Mouse (Mus musculus) kidney, embryonic 14.5 days (tissue): Measurements from ENCODE around the gene Tstd1. TPM values are rescaled to one million over a fixed set of nuclear protein-coding genes. Genes with fewer than 3 reads are reported as not detected.

Experiments
- polyA plus RNA-seq: library from polyadenylated mRNA; unstranded; fragments of >200 nt; fragmentation: Nextera tagmentation; extraction: Ambion mirVana; gene quantifications from 2 replicates; pipeline ENCODE4 v1.2.1, GENCODE M21; 2014

Gene Tstd1
- polyA plus RNA-seq, 1 experiment from 2014 or later = 2.2 TPM

Other genes starting within 250 kb of the Tstd1 start
- gene Pcp4l1, start 222.6 kb upstream of the Tstd1 start, polyA plus RNA-seq = 2.1 and 2.6 TPM in 2 replicates
- 0.24 and 0.27 TPM in 2 replicates for gene Nr1i3, start 204.9 kb upstream of the Tstd1 start, polyA plus RNA-seq
- 31.3 and 36.4 TPM in 2 replicates for gene Tomm40l, start 196.4 kb upstream of the Tstd1 start, polyA plus RNA-seq
- 3.5 and 5.7 TPM in 2 replicates for gene Apoa2, start 193.8 kb upstream of the Tstd1 start, polyA plus RNA-seq
- gene Fcer1g, start 184.5 kb upstream of the Tstd1 start, polyA plus RNA-seq = 30.7 and 32.1 TPM in 2 replicates
- gene Adamts4, start 168.5 kb upstream of the Tstd1 start, polyA plus RNA-seq = 4.1 and 6.9 TPM in 2 replicates
- 229 and 293 TPM in 2 replicates for gene Ndufs2, start 167.5 kb upstream of the Tstd1 start, polyA plus RNA-seq
- 69.9 and 79.2 TPM in 2 replicates for gene B4galt3, start 148.5 kb upstream of the Tstd1 start, polyA plus RNA-seq
- gene Ppox, start 137.7 kb upstream of the Tstd1 start, polyA plus RNA-seq = 43.7 and 58.1 TPM in 2 replicates
- 74.4 and 87.9 TPM in 2 replicates for gene Usp21, start 130.9 kb upstream of the Tstd1 start, polyA plus RNA-seq
- gene Ufc1, start 123.8 kb upstream of the Tstd1 start, polyA plus RNA-seq = 114 and 123 TPM in 2 replicates
- gene Dedd, start 89.7 kb upstream of the Tstd1 start, polyA plus RNA-seq = 38.8 and 47.1 TPM in 2 replicates
- gene Nit1, start 73.2 kb upstream of the Tstd1 start, polyA plus RNA-seq = 33.7 and 34.5 TPM in 2 replicates
- gene Pfdn2, start 73.2 kb upstream of the Tstd1 start, polyA plus RNA-seq = 53.7 and 103 TPM in 2 replicates
- gene Klhdc9, start 58.1 kb upstream of the Tstd1 start, polyA plus RNA-seq = 2.2 and 2.4 TPM in 2 replicates
- gene Nectin4, start 48.8 kb upstream of the Tstd1 start, polyA plus RNA-seq = 1.0 and 2.6 TPM in 2 replicates
- 0.69 and 0.81 TPM in 2 replicates for gene Arhgap30, start 29.9 kb upstream of the Tstd1 start, polyA plus RNA-seq
- gene Usf1, start 7.6 kb upstream of the Tstd1 start, polyA plus RNA-seq = 85.4 and 86.4 TPM in 2 replicates
- gene F11r, start 18.7 kb downstream of the Tstd1 start, polyA plus RNA-seq = 96.4 and 127 TPM in 2 replicates
- 10.3 and 14.7 TPM in 2 replicates for gene Alyref2, start 84.6 kb downstream of the Tstd1 start, polyA plus RNA-seq
- gene Itln1, start 116.4 kb downstream of the Tstd1 start, polyA plus RNA-seq = not detected in 2 replicates
- gene Cd244a, start 140.3 kb downstream of the Tstd1 start, polyA plus RNA-seq = not detected in 2 replicates
- not detected in 2 replicates for gene Ly9, start 188.5 kb downstream of the Tstd1 start, polyA plus RNA-seq
- not detected in 2 replicates for gene Slamf7, start 234.2 kb downstream of the Tstd1 start, polyA plus RNA-seq